Mouse (Mus musculus) G1E (cell line): ENCODE results near the gene Tmem106c. TPM values are rescaled to one million over a fixed set of nuclear protein-coding genes. Genes with fewer than 3 reads are reported as not detected.

Source experiments
- ATAC-seq: 2 replicates; pipeline ENCODE4 v1.8.0; 2016; ENCODE audit warnings: mild to moderate bottlenecking; ENCODE audit not compliant: insufficient number of reproducible peaks, poor library complexity, low FRiP score, severe bottlenecking; ENCODE audit errors: extremely low read depth
- DNase-seq: peaks from one replicate; pipeline ENCODE4 v3.0.0; 2012; ENCODE audit warnings: low spot score
- H3K27me3 ChIP-seq: 2 replicates; pipeline ENCODE4 v1.6.1; 2012; ENCODE audit warnings: mild to moderate bottlenecking, low read length, inconsistent platforms; ENCODE audit not compliant: insufficient read depth
- H3K36me3 ChIP-seq: replicated peaks from 2 replicates; pipeline ENCODE3; 2012; ENCODE audit warnings: mild to moderate bottlenecking, inconsistent platforms
- H3K4me1 ChIP-seq: 2 replicates; pipeline ENCODE4 v1.6.1; 2012; ENCODE audit warnings: low read depth, low read length, inconsistent platforms, mixed read lengths; ENCODE audit not compliant: insufficient read depth
- H3K4me3 ChIP-seq: 2 replicates; pipeline ENCODE4 v1.5.1; 2012; ENCODE audit warnings: low read depth, mild to moderate bottlenecking, inconsistent platforms, low read length, moderate library complexity, mixed read lengths
- H3K9me3 ChIP-seq: replicated peaks from 2 replicates; pipeline ENCODE4 v1.6.1; 2012; ENCODE audit warnings: inconsistent platforms
- CTCF ChIP-seq: IDR thresholded peaks from 2 replicates; pipeline ENCODE4 v1.5.1; 2012; ENCODE audit warnings: low read depth, low read length, inconsistent platforms, mixed read lengths
- GATA1 ChIP-seq: IDR thresholded peaks from 2 replicates; pipeline ENCODE4 v1.6.1; 2012; ENCODE audit warnings: borderline replicate concordance, low read length, inconsistent platforms, mixed read lengths
- GATA2 ChIP-seq: IDR thresholded peaks from 2 replicates; pipeline ENCODE4 v1.6.1; 2012; ENCODE audit warnings: low read depth, low read length, inconsistent platforms, borderline replicate concordance
- POLR2AphosphoS5 ChIP-seq: IDR thresholded peaks from 2 replicates; pipeline ENCODE4 v1.6.1; 2012; ENCODE audit warnings: low read depth, low read length, inconsistent platforms; ENCODE audit not compliant: insufficient replicate concordance
- TAL1 ChIP-seq: conservative IDR thresholded peaks from 2 replicates; pipeline ENCODE4 v1.6.1; 2012; ENCODE audit warnings: low read depth, low read length, inconsistent platforms, mixed read lengths
- polyA plus RNA-seq: library from polyadenylated mRNA; stranded (reverse); fragments of >175 nt; gene quantifications from 2 replicates; pipeline ENCODE4 v1.2.3, GENCODE M21; 2012
- total RNA-seq, 2 experiments: library from RNA; stranded (forward) in 1 of 2; stranded (reverse) in 1 of 2; fragments of 200-1000 nt in 1 of 2; fragments of >200 nt in 1 of 2; fragmentation: Nextera tagmentation in 1 of 2; gene quantifications; 2 replicates each; pipeline ENCODE4 v1.2.3; 2014 to 2017

Tmem106c gene
- total RNA-seq (2014; fragmentation: Nextera tagmentation) (52.1 and 54.3 TPM in 2 replicates), total RNA-seq (2017) (18.6 and 18.7 TPM in 2 replicates), polyA plus RNA-seq (12.5 and 19.2 TPM in 2 replicates)

DNA sequence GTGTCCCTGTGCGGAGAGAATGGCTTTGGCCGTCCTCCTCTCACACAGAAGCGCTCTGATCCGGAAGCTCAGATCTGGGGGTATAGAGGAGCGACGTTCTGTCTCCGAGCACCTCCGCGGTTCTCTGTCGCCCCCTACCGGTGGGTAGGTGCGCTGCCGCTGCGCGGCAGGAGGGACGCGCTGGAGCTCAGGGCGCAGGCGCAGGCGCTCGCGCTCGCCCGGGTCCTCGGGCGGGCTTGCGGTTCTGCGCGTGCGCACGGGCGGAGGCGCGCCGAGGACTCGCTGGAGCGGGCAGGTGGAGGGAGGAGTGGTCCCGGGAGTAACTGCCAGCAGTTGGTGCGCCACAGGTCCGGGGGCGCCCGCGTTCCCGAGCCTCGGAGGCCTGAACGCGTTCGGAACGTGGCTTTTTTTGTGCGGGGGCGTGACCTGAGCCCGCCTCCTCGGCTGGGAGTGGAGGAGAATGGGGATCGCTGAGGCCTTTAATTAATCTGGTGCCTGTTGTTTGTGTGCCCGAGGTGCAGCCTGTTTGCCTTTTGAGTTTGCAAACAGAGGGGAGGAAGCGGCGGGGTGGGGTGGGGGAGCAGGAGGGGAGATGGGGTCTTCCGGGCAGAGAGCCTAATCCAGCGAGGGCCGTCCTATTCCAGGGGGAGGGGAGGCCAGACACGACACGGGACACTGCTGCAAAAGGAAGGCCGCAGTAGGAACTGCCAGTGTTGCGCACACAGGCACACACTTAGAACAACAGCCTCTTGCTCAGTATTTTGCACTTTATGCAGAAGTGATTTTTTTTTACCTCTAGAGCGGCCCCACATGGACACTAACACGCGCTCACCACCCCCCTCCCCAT, at the start of gene Tmem106c:
TSS of gene Tmem106c (plus strand) at position 212 of the 847 bp plus-strand sequence.
- no peak for TF ChIP-seq TAL1
- peak; percentile 82 for TF ChIP-seq CTCF
- TF ChIP-seq GATA2: no peak

DNA sequence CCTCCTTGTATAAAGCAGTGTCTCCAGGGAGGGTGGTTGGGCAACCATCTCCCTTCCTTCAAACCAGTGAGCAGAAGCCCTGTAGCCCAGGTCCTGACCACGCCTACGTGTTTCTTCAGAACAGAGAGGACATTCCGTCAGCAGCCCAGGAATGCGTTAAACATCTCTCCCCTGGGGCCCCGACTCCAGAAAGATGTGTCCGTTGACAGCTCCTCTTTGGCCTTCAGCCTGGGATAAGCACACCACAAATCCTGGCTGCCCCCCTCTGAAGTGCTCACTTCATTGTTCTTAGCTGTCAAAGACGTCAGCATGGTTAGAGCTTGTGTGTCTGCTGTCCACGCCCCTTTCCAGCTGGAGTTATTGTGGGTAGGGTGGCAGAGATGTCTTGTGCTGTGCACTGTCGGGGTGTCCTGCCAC, 49.7 kb upstream of the Tmem106c start:
- Histone ChIP-seq H3K9me3 (no peaks in the 10 kb centered on the region), H3K4me1 (no peaks in the 10 kb centered on the region), H3K36me3 (no peaks in the 10 kb centered on the region), H3K27me3 (peaks cover 35% of the 10 kb centered on the region), H3K4me3 (no peak overlapping the region)
- ATAC-seq: no peak
- no peak for DNase-seq
- TF ChIP-seq TAL1: no peak
- no peak for TF ChIP-seq POLR2AphosphoS5
- TF ChIP-seq CTCF: no peak
- no peak for TF ChIP-seq GATA1
- TF ChIP-seq GATA2: no peak

More for the DNA sequence above, at the start of gene Tmem106c:
- Histone ChIP-seq H3K27me3 (no peaks in the 10 kb centered on the region), H3K36me3 (peaks cover 22% of the 10 kb centered on the region), H3K4me3 (peak within 1 kb of the TSS; percentile 74), H3K4me1 (peaks cover 23% of the 10 kb centered on the region), H3K9me3 (no peaks in the 10 kb centered on the region)
- DNase-seq (peak; percentile 98), ATAC-seq (peak; percentile 84)

DNA sequence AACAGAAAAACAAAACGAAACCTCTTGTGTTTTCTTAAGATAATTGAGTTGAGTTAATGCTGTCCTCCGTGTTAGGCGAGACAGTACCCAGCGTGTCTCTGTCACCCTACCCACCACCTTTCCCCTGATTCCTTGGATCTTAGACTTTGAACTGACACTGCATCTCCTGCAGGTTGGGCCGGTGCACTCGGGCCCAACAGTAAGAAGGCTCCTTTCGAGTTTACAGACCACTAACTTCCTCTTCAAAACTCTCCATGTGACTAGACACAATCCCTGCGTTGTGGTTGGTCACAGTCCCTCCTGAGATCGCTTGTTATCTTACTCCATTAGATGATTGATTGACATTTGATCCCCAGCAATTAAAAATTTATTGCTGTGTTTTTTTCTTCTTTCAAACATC, 46.0 kb upstream of the Tmem106c start:
- no peaks in the 10 kb centered on the region for H3K4me1 ChIP-seq
- TF ChIP-seq GATA2 (no peak), POLR2AphosphoS5 (no peak), GATA1 (no peak), TAL1 (no peak), CTCF (no peak)
- no peak for DNase-seq
- peaks cover 21% of the 10 kb centered on the region for H3K27me3 ChIP-seq
- no peaks in the 10 kb centered on the region for H3K36me3 ChIP-seq
- ATAC-seq: no peak
- H3K9me3 ChIP-seq: no peaks in the 10 kb centered on the region
- no peak overlapping the region for H3K4me3 ChIP-seq

DNA sequence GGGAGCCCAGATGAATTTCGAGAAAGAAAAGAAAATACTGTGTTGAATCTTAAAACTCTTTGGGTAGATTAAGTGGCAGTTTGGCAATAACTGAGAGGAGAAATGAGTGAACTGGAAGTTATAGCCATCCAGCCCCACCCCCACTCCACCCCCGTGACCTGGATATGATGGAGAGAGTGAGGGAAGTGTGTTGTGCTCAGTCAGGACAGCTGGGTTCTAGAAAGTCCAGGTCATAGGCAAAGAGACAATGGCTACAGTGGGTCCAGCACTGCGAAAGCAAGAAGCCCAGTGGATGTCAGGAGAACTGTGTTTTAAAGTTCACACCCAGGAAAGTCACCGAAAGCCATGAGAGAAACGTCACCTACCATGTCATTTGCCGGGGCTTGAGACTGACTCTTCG, 44.8 kb upstream of the Tmem106c start:
- Histone ChIP-seq H3K9me3 (no peaks in the 10 kb centered on the region), H3K4me1 (no peaks in the 10 kb centered on the region), H3K36me3 (no peaks in the 10 kb centered on the region), H3K4me3 (no peak overlapping the region), H3K27me3 (peaks cover 12% of the 10 kb centered on the region)
- DNase-seq: no peak
- TF ChIP-seq TAL1 (no peak), GATA2 (no peak)
- ATAC-seq: no peak

DNA sequence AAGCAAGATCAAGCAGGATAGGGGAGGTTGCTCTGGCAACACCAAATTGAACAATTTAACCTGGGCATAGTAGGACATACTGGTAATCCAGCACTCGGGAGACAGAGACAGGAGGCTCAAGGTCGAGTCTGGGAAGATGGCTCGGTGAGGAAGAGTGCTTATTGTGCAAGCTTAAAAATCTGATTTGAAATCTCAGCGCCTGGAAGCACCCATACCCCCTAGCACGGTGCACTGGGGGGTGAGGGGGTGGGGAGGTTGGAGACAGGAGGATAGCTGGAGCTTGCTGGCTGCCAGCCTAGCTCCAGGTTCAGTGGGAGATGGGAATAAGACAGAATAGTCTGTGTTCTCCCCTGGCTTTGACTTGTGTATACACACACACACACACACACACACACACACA, 43.7 kb upstream of the Tmem106c start:
- TF ChIP-seq GATA2 (no peak), GATA1 (no peak), POLR2AphosphoS5 (no peak), TAL1 (no peak), CTCF (no peak)
- DNase-seq (no peak), ATAC-seq (no peak)
- Histone ChIP-seq H3K4me1 (no peaks in the 10 kb centered on the region), H3K4me3 (no peak overlapping the region), H3K36me3 (no peaks in the 10 kb centered on the region), H3K27me3 (peaks cover 8% of the 10 kb centered on the region), H3K9me3 (no peaks in the 10 kb centered on the region)

DNA sequence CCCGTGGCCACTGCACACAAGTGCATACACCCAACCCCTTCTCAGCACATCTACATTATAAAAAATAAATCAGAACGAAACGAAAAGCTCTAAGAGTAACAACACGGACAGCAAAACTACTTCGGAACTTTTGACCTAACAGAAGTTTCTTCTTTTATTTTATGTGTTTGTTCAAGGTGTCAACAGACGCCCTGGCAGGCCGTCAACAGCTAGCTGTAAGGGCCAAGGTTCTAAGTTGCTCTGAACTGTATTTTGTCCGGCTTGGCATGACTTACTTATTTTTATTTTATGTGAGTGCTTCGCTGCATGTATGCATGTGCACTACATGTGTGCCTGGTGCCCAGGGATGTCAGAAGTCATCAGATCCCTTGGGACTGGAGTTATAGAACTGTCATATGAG, 42.2 kb upstream of the Tmem106c start:
- Histone ChIP-seq H3K9me3 (no peaks in the 10 kb centered on the region), H3K27me3 (peaks cover 5% of the 10 kb centered on the region; the same call in 1 of the 2 replicates), H3K36me3 (no peaks in the 10 kb centered on the region), H3K4me1 (no peaks in the 10 kb centered on the region), H3K4me3 (no peak overlapping the region)
- ATAC-seq (no peak), DNase-seq (no peak)
- no peak for TF ChIP-seq POLR2AphosphoS5
- no peak for TF ChIP-seq GATA2
- no peak for TF ChIP-seq TAL1
- TF ChIP-seq CTCF: no peak
- TF ChIP-seq GATA1: no peak
